Mouse (Mus musculus): ENCODE measurements around the gene Scamp5. TPM values are rescaled to one million over a fixed set of nuclear protein-coding genes. Genes with fewer than 3 reads are reported as not detected.

Scamp5 gene
- polyA plus RNA-seq (2014; fragmentation: Illumina TruSeq; extraction: RNeasy Lipid Tissue Mini Kit (QIAGEN cat#74804); ENCODE audit: low read depth, low replicate concordance): 1.2 TPM

GRCm38 (mm10) chr9:57467896-57468549 is at the start of gene Scamp5:
Gene Scamp5, minus strand, starts transcription at chr9:57468060.

GRCm38 (mm10) chr9:57503622-57504380 is 35.9 kb upstream of the Scamp5 start, which contains the start of gene Rpp25:
Gene Rpp25, plus strand, starts transcription at chr9:57504026.

GRCm38 (mm10) chr9:57439522-57440295 is 28.2 kb downstream of the Scamp5 start, which contains the start of gene Ppcdc:
Gene Ppcdc, minus strand, starts transcription at chr9:57440124.

Other genes with a start within 250 kb of the Scamp5 start
- not detected for gene Trcg1, start 231.5 kb downstream of the Scamp5 start, polyA plus RNA-seq (2014; fragmentation: Illumina TruSeq; extraction: RNeasy Lipid Tissue Mini Kit (QIAGEN cat#74804); ENCODE audit: low read depth, low replicate concordance)
- 5.3 TPM for gene 1700017B05Rik, start 205.4 kb downstream of the Scamp5 start, polyA plus RNA-seq (2014; fragmentation: Illumina TruSeq; extraction: RNeasy Lipid Tissue Mini Kit (QIAGEN cat#74804); ENCODE audit: low read depth, low replicate concordance)
- gene Ppcdc, start 27.9 kb downstream of the Scamp5 start, polyA plus RNA-seq (2014; fragmentation: Illumina TruSeq; extraction: RNeasy Lipid Tissue Mini Kit (QIAGEN cat#74804); ENCODE audit: low read depth, low replicate concordance): 5.7 TPM
- 0.14 TPM for gene Rpp25, start 36.0 kb upstream of the Scamp5 start, polyA plus RNA-seq (2014; fragmentation: Illumina TruSeq; extraction: RNeasy Lipid Tissue Mini Kit (QIAGEN cat#74804); ENCODE audit: low read depth, low replicate concordance)
- gene Cox5a, start 53.2 kb upstream of the Scamp5 start, polyA plus RNA-seq (2014; fragmentation: Illumina TruSeq; extraction: RNeasy Lipid Tissue Mini Kit (QIAGEN cat#74804); ENCODE audit: low read depth, low replicate concordance): 491 TPM
- gene Fam219b, start 69.5 kb upstream of the Scamp5 start, polyA plus RNA-seq (2014; fragmentation: Illumina TruSeq; extraction: RNeasy Lipid Tissue Mini Kit (QIAGEN cat#74804); ENCODE audit: low read depth, low replicate concordance): 3.2 TPM
- gene Mpi, start 84.7 kb upstream of the Scamp5 start, polyA plus RNA-seq (2014; fragmentation: Illumina TruSeq; extraction: RNeasy Lipid Tissue Mini Kit (QIAGEN cat#74804); ENCODE audit: low read depth, low replicate concordance): 102 TPM
- 26.7 TPM for gene Scamp2, start 92.9 kb upstream of the Scamp5 start, polyA plus RNA-seq (2014; fragmentation: Illumina TruSeq; extraction: RNeasy Lipid Tissue Mini Kit (QIAGEN cat#74804); ENCODE audit: low read depth, low replicate concordance)
- gene Ulk3, start 121.4 kb upstream of the Scamp5 start, polyA plus RNA-seq (2014; fragmentation: Illumina TruSeq; extraction: RNeasy Lipid Tissue Mini Kit (QIAGEN cat#74804); ENCODE audit: low read depth, low replicate concordance): 1.7 TPM
- not detected for gene Cplx3, start 138.2 kb upstream of the Scamp5 start, polyA plus RNA-seq (2014; fragmentation: Illumina TruSeq; extraction: RNeasy Lipid Tissue Mini Kit (QIAGEN cat#74804); ENCODE audit: low read depth, low replicate concordance)
- gene Lman1l, start 152.7 kb upstream of the Scamp5 start, polyA plus RNA-seq (2014; fragmentation: Illumina TruSeq; extraction: RNeasy Lipid Tissue Mini Kit (QIAGEN cat#74804); ENCODE audit: low read depth, low replicate concordance): not detected
- gene Csk, start 185.6 kb upstream of the Scamp5 start, polyA plus RNA-seq (2014; fragmentation: Illumina TruSeq; extraction: RNeasy Lipid Tissue Mini Kit (QIAGEN cat#74804); ENCODE audit: low read depth, low replicate concordance): 1.2 TPM
- 0.10 TPM for gene Cyp1a2, start 215.6 kb upstream of the Scamp5 start, polyA plus RNA-seq (2014; fragmentation: Illumina TruSeq; extraction: RNeasy Lipid Tissue Mini Kit (QIAGEN cat#74804); ENCODE audit: low read depth, low replicate concordance)
- not detected for gene Cyp1a1, start 219.9 kb upstream of the Scamp5 start, polyA plus RNA-seq (2014; fragmentation: Illumina TruSeq; extraction: RNeasy Lipid Tissue Mini Kit (QIAGEN cat#74804); ENCODE audit: low read depth, low replicate concordance)
- gene Edc3, start 240.5 kb upstream of the Scamp5 start, polyA plus RNA-seq (2014; fragmentation: Illumina TruSeq; extraction: RNeasy Lipid Tissue Mini Kit (QIAGEN cat#74804); ENCODE audit: low read depth, low replicate concordance): 3.5 TPM

Data from testis, adult 10 weeks (tissue).